ENCODE assay signal across 8 mouse cellular contexts in genomic region chr12:87387171-87388121, GRCm38 (mm10). TPM values are rescaled to one million over a fixed set of nuclear protein-coding genes. Genes with fewer than 3 reads are reported as not detected.
DNase-seq lines count a peak whose midpoint lies in the region; ATAC-seq and TF ChIP-seq lines count a peak whose summit lies in the region.

No protein-coding gene starts in this region.

- TF ChIP-seq CTCF in testis, adult 2 months (IDR thresholded peaks at IDR 0.05; ENCODE audit: control insufficient read depth, insufficient read depth, insufficient replicate concordance, low read depth, low read length), result no peak

- H3K4me1 ChIP-seq in hindbrain, embryonic 14.5 days (replicated peaks; ENCODE audit: control insufficient read depth, insufficient read depth, low read length), result peaks cover 14% of the 10 kb centered on the region
- peaks cover 10% of the 10 kb centered on the region for H3K4me1 ChIP-seq in limb, embryonic 10.5 days
- peaks cover 18% of the 10 kb centered on the region for H3K4me1 ChIP-seq in midbrain, embryonic 12.5 days
- H3K4me1 ChIP-seq in testis, adult 2 months (ENCODE audit: control insufficient read depth, insufficient read depth, low read length), result peaks cover 8% of the 10 kb centered on the region

- WGBS in hindbrain, embryonic 14.5 days, result 2% methylated on average over 61 of the region's 65 CpGs
- WGBS in limb, embryonic 10.5 days, result 1% methylated on average over 58 of the region's 65 CpGs
- WGBS in midbrain, embryonic 12.5 days, result 2% methylated on average over 63 of the region's 65 CpGs

- no peak for TF ChIP-seq POLR2A in testis, adult 2 months (IDR thresholded peaks at IDR 0.05; ENCODE audit: control insufficient read depth, low read depth, low read length)

- peak overlapping the region; percentile 70 for H3K27ac ChIP-seq in hindbrain, embryonic 14.5 days
- H3K27ac ChIP-seq in limb, embryonic 10.5 days, result peak overlapping the region; percentile 89
- peak overlapping the region; percentile 58 for H3K27ac ChIP-seq in midbrain, embryonic 12.5 days (replicated peaks)
- peak overlapping the region; percentile 88 for H3K27ac ChIP-seq in testis, adult 2 months (ENCODE audit: control insufficient read depth, insufficient read depth, low read depth, low read length)

- H3K36me3 ChIP-seq in hindbrain, embryonic 14.5 days (replicated peaks; ENCODE audit: control insufficient read depth, insufficient read depth), result no peaks in the 10 kb centered on the region
- H3K36me3 ChIP-seq in limb, embryonic 10.5 days, result no peaks in the 10 kb centered on the region
- H3K36me3 ChIP-seq in midbrain, embryonic 12.5 days, result no peaks in the 10 kb centered on the region
- H3K36me3 ChIP-seq in testis, adult 2 months (ENCODE audit: control insufficient read depth, insufficient read depth, low read length), result no peaks in the 10 kb centered on the region

- ATAC-seq in CD4-positive, CD25-positive, alpha-beta regulatory T cell, adult 4 months, result no peak
- peak; percentile 38 for ATAC-seq in cerebellum, adult (ENCODE audit: insufficient number of reproducible peaks, low FRiP score, low TSS enrichment)
- ATAC-seq in frontal cortex, adult (ENCODE audit: low TSS enrichment), result peak; percentile 29; the same call in 1 of the 2 replicates
- ATAC-seq in hindbrain, embryonic 14.5 days (ENCODE audit: low FRiP score), result no peak; the same call in none of the 2 replicates
- no peak; the same call in none of the 2 replicates for ATAC-seq in midbrain, embryonic 12.5 days (ENCODE audit: low FRiP score, low read depth)

- no peaks in the 10 kb centered on the region for H3K27me3 ChIP-seq in hindbrain, embryonic 14.5 days (ENCODE audit: control insufficient read depth, insufficient read depth, low read length)
- no peaks in the 10 kb centered on the region for H3K27me3 ChIP-seq in limb, embryonic 10.5 days (ENCODE audit: low read depth, poor library complexity, severe bottlenecking)
- H3K27me3 ChIP-seq in midbrain, embryonic 12.5 days, result no peaks in the 10 kb centered on the region
- no peaks in the 10 kb centered on the region for H3K27me3 ChIP-seq in testis, adult 2 months (ENCODE audit: control insufficient read depth, insufficient read depth, low read length)

- no peaks in the 10 kb centered on the region for H3K9me3 ChIP-seq in hindbrain, embryonic 14.5 days (ENCODE audit: control insufficient read depth, low read length)
- no peaks in the 10 kb centered on the region for H3K9me3 ChIP-seq in limb, embryonic 10.5 days (replicated peaks)
- H3K9me3 ChIP-seq in midbrain, embryonic 12.5 days, result no peaks in the 10 kb centered on the region

- H3K4me2 ChIP-seq in hindbrain, embryonic 14.5 days (replicated peaks), result peak overlapping the region; percentile 93
- peak overlapping the region; percentile 99 for H3K4me2 ChIP-seq in midbrain, embryonic 12.5 days (replicated peaks)

- peak overlapping the region; percentile 80 for H3K4me3 ChIP-seq in hindbrain, embryonic 14.5 days (replicated peaks; ENCODE audit: low read length)
- H3K4me3 ChIP-seq in limb, embryonic 10.5 days, result peak overlapping the region; percentile 88
- peak overlapping the region; percentile 95 for H3K4me3 ChIP-seq in midbrain, embryonic 12.5 days
- H3K4me3 ChIP-seq in testis, adult 2 months (ENCODE audit: control insufficient read depth, low read depth, low read length), result peak overlapping the region; percentile 98

- peak; percentile 39 for DNase-seq in CD4-positive, CD25-positive, alpha-beta regulatory T cell, adult 2 months (ENCODE audit: low read depth, low spot score)
- DNase-seq in hindbrain, embryonic 14.5 days (ENCODE audit: low spot score), result no peak
- peak; percentile 32 for DNase-seq in limb, embryonic 10.5 days (ENCODE audit: low spot score)

- H3K9ac ChIP-seq in hindbrain, embryonic 14.5 days, result peak overlapping the region; percentile 83
- H3K9ac ChIP-seq in midbrain, embryonic 12.5 days (replicated peaks), result peak overlapping the region; percentile 91

RNA-seq across cellular contexts. Expression of gene Sptlc2, which starts 0.7 kb away (rescaled TPM):
- polyA plus RNA-seq in CD4-positive, CD25-positive, alpha-beta regulatory T cell, adult 4 months (2017; shearing (Covaris generic)), result 10 to 100 TPM; 56.8 to 71.9 TPM
- polyA plus RNA-seq in hindbrain, embryonic 14.5 days (2014; fragmentation: Nextera tagmentation; extraction: Ambion mirVana), result 72.0 and 72.5 TPM in 2 replicates
- 48.2 and 57.4 TPM in 2 replicates for polyA plus RNA-seq in limb, embryonic 10.5 days (2016; fragmentation: Nextera tagmentation; extraction: Ambion mirVana)
- 54.8 and 65.2 TPM in 2 replicates for polyA plus RNA-seq in midbrain, embryonic 12.5 days (2016; fragmentation: Nextera tagmentation; extraction: Ambion mirVana)
- polyA plus RNA-seq in testis, adult 2 months (2012; rRNA removed), result 9.1 and 9.4 TPM in 2 replicates

RNA-seq across cellular contexts. Expression of gene Slirp, which starts 56.2 kb away (rescaled TPM):
- polyA plus RNA-seq in CD4-positive, CD25-positive, alpha-beta regulatory T cell, adult 4 months (2017; shearing (Covaris generic)), result 100 to 1,000 TPM in 1 of 2 experiments, 10 to 100 TPM in 1; 63.8 to 113 TPM
- polyA plus RNA-seq in hindbrain, embryonic 14.5 days (2014; fragmentation: Nextera tagmentation; extraction: Ambion mirVana), result 195 and 248 TPM in 2 replicates
- polyA plus RNA-seq in limb, embryonic 10.5 days (2016; fragmentation: Nextera tagmentation; extraction: Ambion mirVana), result 329 and 335 TPM in 2 replicates
- 281 and 287 TPM in 2 replicates for polyA plus RNA-seq in midbrain, embryonic 12.5 days (2016; fragmentation: Nextera tagmentation; extraction: Ambion mirVana)
- polyA plus RNA-seq in testis, adult 2 months (2012; rRNA removed), result 38.2 and 41.0 TPM in 2 replicates

RNA-seq across cellular contexts. Expression of gene Alkbh1, which starts 56.4 kb away (rescaled TPM):
- polyA plus RNA-seq in CD4-positive, CD25-positive, alpha-beta regulatory T cell, adult 4 months (2017; shearing (Covaris generic)), result 10 to 100 TPM; 63.6 to 82.0 TPM
- polyA plus RNA-seq in hindbrain, embryonic 14.5 days (2014; fragmentation: Nextera tagmentation; extraction: Ambion mirVana), result 28.7 and 36.3 TPM in 2 replicates
- polyA plus RNA-seq in limb, embryonic 10.5 days (2016; fragmentation: Nextera tagmentation; extraction: Ambion mirVana), result 82.0 and 85.6 TPM in 2 replicates
- 51.2 and 55.2 TPM in 2 replicates for polyA plus RNA-seq in midbrain, embryonic 12.5 days (2016; fragmentation: Nextera tagmentation; extraction: Ambion mirVana)
- 12.8 and 15.0 TPM in 2 replicates for polyA plus RNA-seq in testis, adult 2 months (2012; rRNA removed)

Comparison
In these comparisons a context has a peak if more than half of its experiments do, and no peak if none do; other contexts are left out.
1. ATAC-seq: peak in cerebellum, adult (single experiment) and frontal cortex, adult (single experiment); none in CD4-positive, CD25-positive, alpha-beta regulatory T cell, adult 4 months (single experiment), hindbrain, embryonic 14.5 days (single experiment) and midbrain, embryonic 12.5 days (single experiment).
2. Peak in every context shown above with its lines, with median percentiles within 50 percentile points of each other: H3K27ac ChIP-seq and H3K4me3 ChIP-seq.